Mouse (Mus musculus) lung, adult 2 months (tissue): ENCODE measurements at regions not wholly inside any gene's neighbourhood (a gene's known extent, or its start where the extent isn't known, plus 50 kb on each side); places are given as distances from the start of the nearest gene placed in this dataset.

Experiments
- CTCF ChIP-seq: fragments of 200-500 bp; IDR thresholded peaks from 2 replicates; pipeline ENCODE4 v1.5.1; 2011; ENCODE audit warnings: mild to moderate bottlenecking, low read length, control low read depth; ENCODE audit not compliant: insufficient read depth
- POLR2A ChIP-seq: fragments of 200-500 bp; IDR thresholded peaks from 2 replicates; pipeline ENCODE4 v1.6.1; 2011; ENCODE audit warnings: low read depth, mild to moderate bottlenecking, control low read depth, low read length, borderline replicate concordance; ENCODE audit errors: extremely low read depth

DNA sequence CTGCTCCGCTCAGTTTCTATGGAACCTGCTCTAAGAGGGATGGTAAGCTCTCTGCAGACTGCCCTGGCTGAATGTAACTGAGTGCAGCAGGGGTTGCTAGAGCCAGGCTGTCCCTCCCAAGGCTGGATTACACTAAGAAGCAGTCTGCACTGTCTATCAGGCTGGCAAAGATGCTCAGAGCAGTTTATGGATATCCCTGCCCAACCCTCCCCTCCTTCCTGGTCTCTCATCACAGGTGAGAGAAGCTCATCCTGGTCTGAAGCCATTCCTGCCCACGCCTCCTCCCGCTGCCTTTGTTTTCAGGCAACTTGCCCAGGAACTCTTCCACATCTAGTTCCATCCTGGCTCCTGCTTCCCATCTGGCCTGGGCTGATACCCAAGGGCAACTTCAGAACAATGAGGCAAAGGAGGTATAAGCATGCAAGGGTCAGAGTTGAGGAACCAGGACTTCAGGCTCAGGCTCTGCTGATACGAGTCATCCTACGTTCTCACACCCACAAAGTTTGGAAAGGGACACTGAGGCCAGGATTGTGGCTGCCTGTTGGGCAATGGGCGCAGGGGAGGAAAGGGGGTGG is 130.6 kb downstream of the Atp23 start:
- TF ChIP-seq CTCF (no peak), POLR2A (no peak)
